Mouse (Mus musculus) cerebellum, adult 2 months (tissue): ENCODE results near the gene H1foo.

Source experiments
- CTCF ChIP-seq: fragments of 200-500 bp; IDR thresholded peaks from 2 replicates; pipeline ENCODE4 v1.5.1; 2011; ENCODE audit warnings: low read depth, mild to moderate bottlenecking, control low read depth, low read length, moderate library complexity, borderline replicate concordance; ENCODE audit not compliant: insufficient read depth
- POLR2A ChIP-seq: fragments of 200-500 bp; IDR thresholded peaks from 2 replicates; pipeline ENCODE4 v1.6.1; 2011; ENCODE audit warnings: low read length, control low read depth, borderline replicate concordance; ENCODE audit not compliant: insufficient read depth

- TF ChIP-seq POLR2A (no peak), CTCF (no peak)
These were observed 40.9 kb downstream of the H1foo start for GRCm38 (mm10) chr6:115985622-115986021.
